Mouse (Mus musculus) lung, postnatal 36 days (tissue): ENCODE measurements around the gene Zmynd19.
A peak's percentile ranks its signal among the peaks of the same experiment; 100 is the strongest.

Experiments
- DNase-seq: peaks from one replicate; pipeline ENCODE4 v3.0.0; 2022; ENCODE audit warnings: mixed read lengths

The Zmynd19 gene

DNA sequence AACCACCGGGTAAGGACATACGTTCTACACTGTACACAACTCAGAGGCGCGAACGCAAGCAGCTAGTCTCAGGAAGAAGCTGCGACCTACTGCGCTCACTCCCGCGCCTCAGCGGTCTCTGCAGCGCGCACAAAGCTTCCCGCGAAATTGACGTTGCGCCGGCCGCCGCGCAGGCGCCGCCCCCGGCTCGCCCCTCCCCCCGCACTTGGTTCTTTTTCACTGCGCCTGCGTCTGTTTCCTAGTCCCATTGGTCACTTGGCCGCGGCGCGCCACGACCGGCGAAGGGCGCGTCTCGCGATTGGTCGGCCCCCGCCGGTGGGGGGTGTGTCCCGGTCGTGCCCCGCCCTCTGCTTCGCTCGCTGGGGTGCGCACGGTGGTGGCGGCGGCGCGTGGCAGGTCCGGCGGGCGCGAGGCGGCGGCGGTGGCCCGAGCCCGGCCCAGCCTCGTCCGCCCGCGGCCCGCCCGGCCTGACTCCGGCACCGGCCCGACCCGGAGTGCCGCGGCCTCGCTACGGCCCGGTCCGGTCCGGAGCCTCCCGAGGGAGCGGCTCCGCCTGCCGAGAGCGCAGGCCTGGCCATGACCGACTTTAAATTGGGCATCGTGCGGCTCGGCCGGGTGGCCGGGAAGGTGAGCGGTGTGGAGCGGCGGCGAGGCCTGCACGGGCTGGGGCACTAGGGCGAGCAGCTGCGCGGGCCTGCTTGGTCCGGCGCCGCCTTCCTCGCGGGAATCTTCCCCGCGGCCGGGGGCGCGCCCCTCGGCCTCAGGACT is at the start of gene Zmynd19:
TSS of gene Zmynd19 (plus strand) at position 372 of the 768 bp plus-strand sequence.
- DNase-seq, result peak; percentile 98

DNA sequence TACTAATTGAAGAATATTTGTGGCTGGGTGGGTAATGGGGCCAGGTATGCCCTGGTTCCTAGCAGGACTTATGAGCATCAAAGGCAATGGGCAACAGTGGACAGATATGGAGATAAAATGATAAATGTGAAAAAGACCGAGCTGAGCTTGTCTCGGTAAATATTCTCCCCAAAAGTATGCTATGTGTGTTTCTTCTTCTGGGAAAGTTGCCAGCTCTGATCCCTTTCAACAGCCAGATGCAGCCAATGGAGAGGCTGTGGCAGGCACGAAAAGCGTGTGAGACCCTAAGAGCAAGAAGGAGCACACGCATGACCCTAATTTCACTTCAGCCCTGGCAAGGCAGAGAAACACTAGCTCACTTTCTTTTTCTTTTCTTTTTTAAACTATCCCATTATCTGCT is 48.5 kb upstream of the Zmynd19 start:
- no peak for DNase-seq

GRCm38 (mm10) chr2:24902999-24903398 is 46.6 kb upstream of the Zmynd19 start:
- DNase-seq, result no peak

- DNase-seq, result no peak
These were observed 44.6 kb upstream of the Zmynd19 start for GRCm38 (mm10) chr2:24904823-24905652.

DNA sequence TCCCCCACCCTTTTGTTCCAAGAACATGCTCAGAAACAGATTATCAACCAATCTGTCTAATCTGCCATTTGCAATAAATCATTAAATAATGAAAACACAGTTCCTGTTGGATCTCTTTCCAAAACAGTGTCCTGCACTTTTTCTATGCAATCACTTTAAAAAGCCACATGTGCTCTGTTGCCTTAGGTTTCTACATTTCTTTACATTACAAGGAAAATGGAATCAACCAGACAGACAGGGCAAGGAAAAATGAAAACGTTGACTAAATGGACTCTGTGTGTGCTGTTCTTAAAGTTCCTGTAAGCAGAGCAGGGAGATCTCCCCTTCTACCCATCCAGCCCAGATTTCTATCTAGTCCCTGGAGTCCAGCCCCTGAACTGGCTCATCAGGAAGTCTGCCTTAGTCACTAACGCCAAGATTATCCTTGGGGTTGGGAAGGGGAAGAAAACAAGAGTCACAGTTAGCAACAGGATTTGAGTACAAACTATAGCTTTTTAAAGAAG is 43.9 kb upstream of the Zmynd19 start:
- DNase-seq, result no peak

DNA sequence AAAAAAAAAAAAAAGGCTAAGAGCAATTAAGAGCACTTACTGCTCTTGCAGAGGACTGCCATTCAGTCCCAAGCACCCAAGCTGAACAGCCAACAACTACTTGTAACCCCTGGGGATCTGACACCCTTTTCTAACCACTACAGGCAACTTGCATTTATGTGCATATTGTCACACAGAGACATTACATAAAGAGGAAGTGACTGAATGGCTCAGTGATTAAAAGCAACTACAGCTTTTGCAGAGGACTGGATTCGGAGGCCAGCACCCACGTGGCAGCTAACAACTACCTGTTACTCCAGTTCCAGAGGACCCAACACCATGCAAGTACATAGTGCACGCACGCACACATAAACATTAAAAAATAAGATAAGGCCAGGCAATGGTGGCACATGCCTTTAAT is 39.1 kb upstream of the Zmynd19 start:
- no peak for DNase-seq

DNA sequence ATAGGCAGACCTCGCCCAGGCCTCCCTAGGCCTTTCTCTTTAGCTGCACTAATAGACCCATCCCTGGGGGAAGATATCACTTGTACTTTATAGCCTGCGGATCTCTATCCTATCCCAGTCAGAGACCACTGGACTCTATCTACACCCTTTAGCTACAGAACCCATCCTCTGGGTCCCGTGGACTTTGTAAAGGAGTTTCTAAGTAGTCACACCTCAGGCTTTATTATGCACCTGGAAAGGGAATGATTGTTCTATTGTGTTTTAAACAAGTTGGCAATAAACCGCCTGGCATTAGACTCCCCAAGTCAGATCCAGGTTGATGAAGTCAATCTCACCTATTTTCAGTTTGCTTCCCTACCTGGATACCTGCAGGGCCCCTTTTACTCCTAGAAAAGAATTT is 37.4 kb upstream of the Zmynd19 start:
- DNase-seq, result no peak

DNA sequence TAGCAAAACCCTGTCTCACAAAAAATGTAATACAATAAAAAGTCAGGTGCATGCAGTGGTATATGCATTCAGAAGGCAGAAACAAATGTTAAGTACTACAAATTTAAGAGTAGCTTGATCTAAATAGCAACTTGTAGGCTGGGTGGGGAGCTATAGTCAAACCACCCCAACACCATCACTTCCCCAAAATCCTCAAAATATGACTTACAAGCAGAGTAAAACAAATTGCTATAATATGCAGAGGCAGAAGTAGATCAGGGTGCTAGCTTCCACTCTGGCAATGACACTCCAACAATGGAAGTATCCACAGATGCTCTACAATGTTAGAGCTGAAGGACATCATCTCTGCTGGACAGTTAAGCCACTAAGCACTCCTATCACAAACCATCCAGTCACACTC is 37.0 kb upstream of the Zmynd19 start:
- DNase-seq, result no peak

- DNase-seq, result no peak
These were observed 34.8 kb upstream of the Zmynd19 start for GRCm38 (mm10) chr2:24914762-24915161.

DNA sequence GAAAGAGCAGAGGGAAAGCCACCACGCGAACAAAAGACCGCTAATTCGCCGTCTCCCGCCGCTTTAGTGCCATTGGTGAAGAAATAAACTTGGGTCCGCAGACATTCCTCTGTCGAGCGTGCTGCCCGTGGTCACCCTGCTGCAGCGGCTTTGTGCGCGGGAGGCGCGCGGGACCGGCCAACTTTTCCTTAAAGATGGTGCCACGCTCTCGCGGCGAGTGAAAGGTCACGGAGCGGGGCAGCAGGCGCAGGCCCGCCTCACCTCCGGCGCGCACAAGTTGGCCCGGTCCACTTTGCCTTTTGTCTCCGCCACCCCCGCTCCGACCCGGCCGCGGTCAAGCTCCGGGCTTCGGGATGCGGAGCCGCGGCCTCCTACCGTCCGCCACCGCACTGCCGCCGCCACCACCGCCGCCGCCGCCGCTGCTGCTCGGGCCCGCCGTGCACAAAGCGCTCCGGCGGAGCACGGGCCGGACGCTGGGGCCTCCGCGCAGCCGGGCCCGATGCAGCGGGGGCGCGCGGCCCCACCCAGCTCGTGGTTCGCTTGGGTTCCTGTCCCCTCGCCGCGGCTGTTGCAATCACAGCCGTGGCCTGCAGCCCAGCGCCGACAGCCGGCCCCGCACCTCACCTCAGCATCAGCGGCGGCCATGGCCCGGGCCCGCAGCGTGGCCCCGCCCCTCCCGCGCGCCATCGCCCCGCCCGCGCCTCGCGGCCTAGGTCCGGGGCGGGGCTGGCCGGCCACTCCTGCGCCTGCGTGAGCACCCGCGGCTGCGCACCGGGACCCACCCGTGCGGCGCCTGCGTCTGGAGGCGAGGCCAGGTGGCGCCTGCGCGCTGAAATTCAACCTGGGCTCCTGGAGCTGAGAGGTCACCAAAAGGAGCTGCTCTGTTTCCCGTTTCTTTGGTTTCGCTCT is 30.4 kb upstream of the Zmynd19 start, which contains the start of gene Ehmt1:
TSS of gene Ehmt1 (minus strand) at position 685 of the 909 bp plus-strand sequence.
- peak; percentile 95 for DNase-seq

DNA sequence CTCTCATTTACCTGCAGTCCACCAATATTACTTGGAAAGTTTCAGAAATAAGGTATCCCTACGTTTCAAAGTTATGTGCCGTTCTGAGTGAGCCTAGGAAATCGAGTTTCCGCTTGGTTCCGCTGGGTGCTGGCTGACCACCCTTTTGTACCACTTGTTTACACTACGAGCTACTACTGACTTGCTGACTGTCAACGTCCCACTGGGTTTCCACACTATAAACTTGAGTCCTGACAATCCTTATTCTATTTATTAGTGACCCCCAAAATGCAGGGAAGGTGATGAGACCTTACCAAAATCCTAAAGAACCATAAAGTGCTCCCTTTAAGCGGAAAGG is 29.8 kb upstream of the Zmynd19 start:
- DNase-seq, result no peak

DNA sequence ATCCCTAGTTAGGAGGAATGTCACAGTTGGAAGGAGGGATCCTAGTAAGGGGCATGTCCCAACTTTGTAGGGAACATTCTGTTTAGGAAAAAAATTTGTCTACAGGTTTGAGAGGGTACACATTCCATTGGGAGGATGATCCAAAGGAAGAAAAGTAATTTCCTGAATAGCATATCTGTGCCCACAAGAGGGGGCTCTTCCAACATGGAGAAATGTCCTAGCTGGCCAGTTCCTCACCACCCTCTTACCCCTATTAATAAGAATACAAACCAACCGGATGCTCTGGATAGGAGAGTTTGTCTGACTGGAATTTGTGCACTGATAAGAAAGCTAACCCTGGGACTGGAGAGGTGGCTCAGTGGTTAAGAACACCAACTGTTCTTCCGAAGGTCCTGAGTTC is 26.0 kb upstream of the Zmynd19 start:
- peak; percentile 58 for DNase-seq

- DNase-seq, result peak; percentile 51
These were observed 24.3 kb upstream of the Zmynd19 start for GRCm38 (mm10) chr2:24925284-24925683.

DNA sequence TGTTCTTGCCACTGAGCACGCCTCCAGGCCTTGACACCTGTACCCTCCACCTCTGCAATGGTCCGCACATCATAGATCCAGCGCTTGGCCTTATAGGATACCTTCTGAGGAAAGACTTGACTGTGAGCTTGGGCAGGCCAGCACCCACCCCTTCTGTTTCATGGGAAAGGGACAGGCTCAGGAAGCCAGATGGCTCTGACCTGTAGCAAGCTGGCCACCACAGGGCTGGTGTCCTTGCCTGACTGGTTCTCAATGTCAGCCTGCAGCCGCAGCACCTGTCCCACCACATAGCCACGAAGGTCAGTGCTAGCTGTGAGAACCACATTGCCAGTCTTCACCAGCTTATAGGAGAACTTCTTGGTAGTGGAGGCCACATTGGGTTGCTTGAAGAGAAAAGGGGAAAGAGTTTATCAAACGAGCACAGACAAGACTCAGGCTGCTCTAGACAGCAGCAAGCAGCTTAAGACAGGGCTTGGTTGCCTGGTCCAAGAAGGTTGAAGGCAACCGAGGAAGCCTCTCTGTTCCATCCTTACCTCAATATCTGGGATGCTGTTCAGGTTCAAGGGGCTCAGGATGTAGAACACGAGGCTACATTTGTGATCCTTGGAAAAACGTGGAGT is 23.1 kb upstream of the Zmynd19 start:
- no peak for DNase-seq

GRCm38 (mm10) chr2:24926965-24927358 is 22.6 kb upstream of the Zmynd19 start:
- DNase-seq, result peak; percentile 17

- DNase-seq, result peak; percentile 88
These were observed 21.6 kb upstream of the Zmynd19 start for GRCm38 (mm10) chr2:24927810-24928479.

DNA sequence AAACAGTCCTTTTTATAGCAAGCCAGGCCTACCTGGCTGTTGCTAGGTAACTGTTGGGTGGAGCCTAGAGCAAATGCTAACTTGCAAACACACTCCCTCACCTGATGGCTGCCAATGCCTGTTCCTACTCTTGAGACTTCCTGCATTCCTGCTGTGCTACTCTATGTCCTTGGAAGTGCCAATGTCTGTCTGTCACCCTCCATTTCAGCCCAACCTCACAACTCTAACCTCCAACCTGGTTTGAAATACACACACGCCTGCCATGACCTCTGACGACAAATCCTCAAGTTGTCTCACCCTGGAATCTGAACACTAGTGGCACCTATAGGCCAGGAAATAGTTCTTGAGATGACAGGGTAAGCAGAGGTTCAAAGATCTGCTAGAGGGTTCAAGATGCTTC is 20.5 kb upstream of the Zmynd19 start:
- peak; percentile 88 for DNase-seq

DNA sequence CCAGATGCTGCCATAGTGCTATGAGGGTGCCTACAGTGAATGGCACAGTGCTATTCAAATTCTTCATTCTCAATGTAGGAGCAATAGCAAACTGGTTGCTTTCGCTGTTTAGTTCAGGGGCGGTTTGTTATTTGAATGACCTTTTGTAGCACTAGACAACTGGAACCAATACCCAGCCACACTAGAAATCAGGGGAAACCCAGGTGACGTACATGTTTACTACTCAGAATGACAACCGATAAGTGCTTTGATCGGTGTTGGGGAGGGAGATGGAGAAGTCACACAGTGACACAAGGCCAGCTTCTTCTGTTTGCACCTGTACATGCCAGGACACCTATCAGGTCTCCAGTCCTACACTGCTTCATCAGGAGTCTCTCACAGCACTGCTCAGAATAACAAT is 20.0 kb upstream of the Zmynd19 start:
- no peak for DNase-seq

- DNase-seq, result peak; percentile 58
These were observed 15.1 kb upstream of the Zmynd19 start for GRCm38 (mm10) chr2:24934441-24934963.

- peak; percentile 97 for DNase-seq
These were observed 14.4 kb upstream of the Zmynd19 start, which contains the start of gene Arrdc1 for GRCm38 (mm10) chr2:24935057-24935796. TSS of gene Arrdc1 (minus strand) at chr2:24935252.

GRCm38 (mm10) chr2:24942092-24942491 is 7.5 kb upstream of the Zmynd19 start:
- no peak for DNase-seq
